Mouse (Mus musculus): ENCODE results near the gene Ugt1a8. TPM values are rescaled to one million over a fixed set of nuclear protein-coding genes. Genes with fewer than 3 reads are reported as not detected.

Ugt1a8 gene
- total RNA-seq, 1 experiment from 2014 or later: not detected

DNA sequence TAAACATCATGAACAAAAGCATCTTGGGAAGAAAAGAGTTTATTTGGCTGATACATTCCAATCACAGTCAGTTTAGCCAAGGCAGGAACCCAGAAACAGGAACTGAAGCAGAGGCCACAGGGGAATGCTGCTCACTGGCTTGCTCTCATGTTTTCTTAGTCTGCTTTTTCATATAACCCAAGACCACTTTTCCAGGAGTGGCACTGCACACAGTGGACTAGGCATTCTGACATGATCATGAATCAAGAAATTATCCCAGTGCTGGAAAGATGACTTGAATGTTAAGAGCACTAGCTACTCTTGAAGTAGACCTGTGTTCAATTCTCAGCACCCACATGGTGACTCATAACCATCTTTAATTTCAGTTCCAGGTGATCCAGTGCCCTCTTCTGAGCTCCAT, 138.1 kb downstream of the Ugt1a8 start:
- ATAC-seq (replicated peaks in 1 of 2; ENCODE audit: insufficient read depth in 1 of 2, low FRiP score in 2 of 2, low TSS enrichment in 1 of 2, low read depth in 1 of 2, poor library complexity in 2 of 2, severe bottlenecking in 2 of 2): no peak

DNA sequence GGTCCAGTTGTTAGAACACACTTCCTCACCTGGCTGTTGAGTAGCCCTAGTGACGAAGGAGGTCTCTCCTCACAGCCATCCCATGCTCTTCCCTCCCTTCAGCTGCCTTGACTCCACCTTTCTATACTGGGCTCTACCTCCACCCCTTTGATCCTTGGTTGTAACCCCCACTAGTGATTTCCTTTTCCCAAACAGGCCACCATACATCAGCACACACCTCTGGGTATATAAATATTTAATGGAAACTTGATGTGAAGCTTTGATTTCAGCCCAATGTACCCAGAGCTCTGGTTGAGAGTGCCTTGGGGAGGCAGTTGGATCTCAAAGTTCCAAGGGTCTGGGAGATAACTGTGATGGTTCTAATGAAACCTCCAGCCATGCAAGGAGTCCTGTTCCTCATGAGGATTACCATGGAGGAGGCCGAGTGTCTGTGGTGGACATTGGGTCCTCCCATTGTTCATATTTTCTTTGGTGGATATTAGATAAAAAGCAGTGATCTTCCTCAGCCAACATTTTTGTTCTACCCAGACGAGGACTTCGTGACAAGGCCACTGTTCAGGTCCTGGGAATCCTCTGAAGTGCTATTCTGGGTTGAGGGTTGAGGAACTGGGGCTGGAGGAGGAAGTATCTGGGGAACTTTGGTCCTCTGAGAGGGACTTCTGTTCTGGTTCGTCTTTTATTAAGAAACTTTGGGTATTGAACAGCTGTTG, 139.2 kb downstream of the Ugt1a8 start, which contains the start of gene Mroh2a:
TSS of gene Mroh2a (plus strand) at position 317 of the 710 bp plus-strand sequence.
- ATAC-seq (replicated peaks in 1 of 2; ENCODE audit: insufficient read depth in 1 of 2, low FRiP score in 2 of 2, low TSS enrichment in 1 of 2, low read depth in 1 of 2, poor library complexity in 2 of 2, severe bottlenecking in 2 of 2): peak; percentile 16 to 20; a peak in 2 of 4 replicates

GRCm38 (mm10) chr1:88227482-88227881, 139.9 kb downstream of the Ugt1a8 start:
- peak; percentile 0 to 5; a peak in 1 of 4 replicates for ATAC-seq (replicated peaks in 1 of 2; ENCODE audit: insufficient read depth in 1 of 2, low FRiP score in 2 of 2, low TSS enrichment in 1 of 2, low read depth in 1 of 2, poor library complexity in 2 of 2, severe bottlenecking in 2 of 2)

GRCm38 (mm10) chr1:88228121-88228520, 140.5 kb downstream of the Ugt1a8 start:
- no peak for ATAC-seq (replicated peaks in 1 of 2; ENCODE audit: insufficient read depth in 1 of 2, low FRiP score in 2 of 2, low TSS enrichment in 1 of 2, low read depth in 1 of 2, poor library complexity in 2 of 2, severe bottlenecking in 2 of 2)

- no peak for ATAC-seq (replicated peaks in 1 of 2; ENCODE audit: insufficient read depth in 1 of 2, low FRiP score in 2 of 2, low TSS enrichment in 1 of 2, low read depth in 1 of 2, poor library complexity in 2 of 2, severe bottlenecking in 2 of 2)
Measured at GRCm38 (mm10) chr1:88229566-88229965, 142.0 kb downstream of the Ugt1a8 start.

- ATAC-seq (replicated peaks in 1 of 2; ENCODE audit: insufficient read depth in 1 of 2, low FRiP score in 2 of 2, low TSS enrichment in 1 of 2, low read depth in 1 of 2, poor library complexity in 2 of 2, severe bottlenecking in 2 of 2): no peak
Measured at GRCm38 (mm10) chr1:88229986-88230385, 142.4 kb downstream of the Ugt1a8 start.

DNA sequence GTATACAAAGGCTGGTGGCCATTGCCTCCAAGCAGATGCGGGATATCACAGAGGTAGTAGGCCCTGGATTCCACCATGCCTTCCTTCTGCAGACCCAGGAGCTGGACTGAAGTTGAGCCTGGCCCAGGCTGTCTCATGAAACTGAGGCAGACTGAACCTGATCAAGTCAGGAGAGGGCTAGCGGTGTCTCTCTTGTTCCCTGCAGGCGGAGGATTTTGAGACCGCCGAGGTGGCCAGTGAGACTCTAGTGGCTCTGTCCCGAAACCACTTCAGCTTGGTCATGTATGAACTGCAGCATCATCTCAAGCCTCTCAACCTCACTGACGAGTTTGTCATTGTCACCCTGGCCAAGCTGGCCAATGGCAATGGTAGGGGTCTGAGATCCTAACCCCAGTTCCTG, 142.8 kb downstream of the Ugt1a8 start:
- no peak for ATAC-seq (replicated peaks in 1 of 2; ENCODE audit: insufficient read depth in 1 of 2, low FRiP score in 2 of 2, low TSS enrichment in 1 of 2, low read depth in 1 of 2, poor library complexity in 2 of 2, severe bottlenecking in 2 of 2)

GRCm38 (mm10) chr1:88230981-88231802, 143.6 kb downstream of the Ugt1a8 start:
- no peak for ATAC-seq (replicated peaks in 1 of 2; ENCODE audit: insufficient read depth in 1 of 2, low FRiP score in 2 of 2, low TSS enrichment in 1 of 2, low read depth in 1 of 2, poor library complexity in 2 of 2, severe bottlenecking in 2 of 2)

- ATAC-seq (replicated peaks in 1 of 2; ENCODE audit: insufficient read depth in 1 of 2, low FRiP score in 2 of 2, low TSS enrichment in 1 of 2, low read depth in 1 of 2, poor library complexity in 2 of 2, severe bottlenecking in 2 of 2): no peak
Measured at GRCm38 (mm10) chr1:88231803-88232499, 144.3 kb downstream of the Ugt1a8 start.

GRCm38 (mm10) chr1:88232664-88233380, 145.2 kb downstream of the Ugt1a8 start:
- ATAC-seq (replicated peaks in 1 of 2; ENCODE audit: insufficient read depth in 1 of 2, low FRiP score in 2 of 2, low TSS enrichment in 1 of 2, low read depth in 1 of 2, poor library complexity in 2 of 2, severe bottlenecking in 2 of 2): no peak

GRCm38 (mm10) chr1:88233421-88234247, 146.0 kb downstream of the Ugt1a8 start:
- no peak for ATAC-seq (replicated peaks in 1 of 2; ENCODE audit: insufficient read depth in 1 of 2, low FRiP score in 2 of 2, low TSS enrichment in 1 of 2, low read depth in 1 of 2, poor library complexity in 2 of 2, severe bottlenecking in 2 of 2)

GRCm38 (mm10) chr1:88234248-88234610, 146.6 kb downstream of the Ugt1a8 start:
- no peak for ATAC-seq (replicated peaks in 1 of 2; ENCODE audit: insufficient read depth in 1 of 2, low FRiP score in 2 of 2, low TSS enrichment in 1 of 2, low read depth in 1 of 2, poor library complexity in 2 of 2, severe bottlenecking in 2 of 2)

GRCm38 (mm10) chr1:88234646-88235045, 147.0 kb downstream of the Ugt1a8 start:
- ATAC-seq (replicated peaks in 1 of 2; ENCODE audit: insufficient read depth in 1 of 2, low FRiP score in 2 of 2, low TSS enrichment in 1 of 2, low read depth in 1 of 2, poor library complexity in 2 of 2, severe bottlenecking in 2 of 2): no peak

DNA sequence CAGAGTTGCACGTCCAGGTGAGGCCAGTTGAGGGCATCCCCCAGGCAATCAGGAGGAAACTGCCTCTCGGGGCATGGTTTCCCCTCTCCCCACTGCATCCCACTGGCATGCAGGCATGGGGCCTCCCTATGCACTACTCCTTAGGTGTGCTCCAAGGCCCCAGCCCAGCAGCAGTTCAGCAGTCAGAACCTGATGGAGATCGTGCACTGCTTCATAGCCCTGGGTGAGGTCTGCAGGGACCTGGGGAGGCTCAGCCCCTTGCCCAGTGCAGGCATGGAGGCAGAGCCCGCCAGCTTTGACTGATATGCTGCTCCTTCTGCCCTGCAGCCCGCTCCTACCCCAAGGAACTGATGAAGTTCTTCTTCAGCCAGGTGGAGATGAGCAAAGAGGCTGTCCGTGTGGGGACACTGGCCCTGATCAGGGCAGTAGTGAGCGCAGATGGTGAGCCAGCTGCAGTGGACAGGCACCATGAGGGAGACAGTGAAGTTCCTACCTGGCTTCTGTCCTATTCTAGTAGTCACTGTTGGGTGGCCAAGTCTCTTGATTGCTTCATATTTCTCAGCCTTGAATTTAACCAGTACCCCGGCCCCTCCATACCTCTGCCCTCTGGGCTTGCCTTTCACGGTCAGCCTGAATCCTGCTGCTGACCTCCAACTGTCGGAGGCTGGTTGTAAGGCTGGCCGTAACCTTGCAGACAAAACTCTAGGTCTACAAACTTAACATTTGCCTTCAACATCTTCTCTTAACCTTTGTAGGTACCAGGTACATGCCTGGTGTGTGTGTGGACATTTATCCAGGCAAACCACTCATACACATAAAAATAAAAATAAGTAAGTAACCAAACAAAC, 147.7 kb downstream of the Ugt1a8 start:
- ATAC-seq (replicated peaks in 1 of 2; ENCODE audit: insufficient read depth in 1 of 2, low FRiP score in 2 of 2, low TSS enrichment in 1 of 2, low read depth in 1 of 2, poor library complexity in 2 of 2, severe bottlenecking in 2 of 2): no peak

DNA sequence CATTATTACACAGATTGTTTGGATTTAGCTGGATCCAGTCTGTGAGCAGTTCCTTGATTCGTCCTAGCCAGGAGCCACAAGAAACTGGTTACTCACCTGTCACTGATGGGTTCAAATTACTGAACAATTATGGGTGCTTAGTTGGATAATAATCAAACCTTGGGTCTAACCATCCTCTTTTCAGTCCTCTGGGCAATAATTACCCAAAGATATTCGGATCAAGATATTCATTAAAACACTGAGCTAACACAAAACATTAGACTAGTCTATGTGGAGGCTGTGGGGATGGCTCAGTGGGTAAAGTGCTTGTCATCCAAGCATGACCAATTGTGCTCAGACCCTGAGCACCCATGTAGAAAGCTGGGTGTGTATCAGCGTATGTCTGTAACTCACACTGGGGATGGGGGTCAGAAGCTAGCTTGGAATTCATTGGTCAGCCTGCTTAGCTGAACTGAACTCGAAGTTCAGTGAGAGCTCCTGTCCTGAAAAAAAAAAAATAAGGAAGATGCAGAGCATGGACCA, 148.3 kb downstream of the Ugt1a8 start:
- no peak for ATAC-seq (replicated peaks in 1 of 2; ENCODE audit: insufficient read depth in 1 of 2, low FRiP score in 2 of 2, low TSS enrichment in 1 of 2, low read depth in 1 of 2, poor library complexity in 2 of 2, severe bottlenecking in 2 of 2)

- no peak for ATAC-seq (replicated peaks in 1 of 2; ENCODE audit: insufficient read depth in 1 of 2, low FRiP score in 2 of 2, low TSS enrichment in 1 of 2, low read depth in 1 of 2, poor library complexity in 2 of 2, severe bottlenecking in 2 of 2)
Measured at GRCm38 (mm10) chr1:88237311-88237710, 149.7 kb downstream of the Ugt1a8 start.
